Mouse (Mus musculus): ENCODE results near the gene Mrps17. TPM values are rescaled to one million over a fixed set of nuclear protein-coding genes. Genes with fewer than 3 reads are reported as not detected.

Gene Mrps17
- polyA plus RNA-seq (2015; fragmentation: Nextera tagmentation; extraction: Ambion mirVana), result 179 and 229 TPM in 2 replicates

GRCm38 (mm10) chr5:129715326-129715861 lies at the start of gene Mrps17:
Gene Mrps17 (plus strand): TSS chr5:129715497.

GRCm38 (mm10) chr5:129670036-129670458 lies 45.2 kb upstream of the Mrps17 start, which contains the start of gene Zfp11:
Gene Zfp11 (minus strand): TSS chr5:129670099.

GRCm38 (mm10) chr5:129708412-129708811 lies 6.9 kb upstream of the Mrps17 start, which contains the start of gene Sept14:
Gene Sept14 (minus strand): TSS chr5:129708512.

GRCm38 (mm10) chr5:129724834-129725773 lies 9.8 kb downstream of the Mrps17 start, which contains the start of gene Nipsnap2:
Gene Nipsnap2 (plus strand): TSS chr5:129725063.

Other genes starting within 250 kb of the Mrps17 start
- gene Sfswap, start 214.3 kb upstream of the Mrps17 start, polyA plus RNA-seq (2015; fragmentation: Nextera tagmentation; extraction: Ambion mirVana), result 19.5 and 28.2 TPM in 2 replicates
- gene Mmp17, start 131.3 kb upstream of the Mrps17 start, polyA plus RNA-seq (2015; fragmentation: Nextera tagmentation; extraction: Ambion mirVana), result 1.2 and 2.2 TPM in 2 replicates
- gene Zfp11, start 45.4 kb upstream of the Mrps17 start, polyA plus RNA-seq (2015; fragmentation: Nextera tagmentation; extraction: Ambion mirVana), result 1.6 and 2.2 TPM in 2 replicates
- gene Sept14, start 7.0 kb upstream of the Mrps17 start, polyA plus RNA-seq (2015; fragmentation: Nextera tagmentation; extraction: Ambion mirVana), result not detected in 2 replicates
- 96.9 and 145 TPM in 2 replicates for gene Nipsnap2, start 9.6 kb downstream of the Mrps17 start, polyA plus RNA-seq (2015; fragmentation: Nextera tagmentation; extraction: Ambion mirVana)
- gene Psph, start 72.0 kb downstream of the Mrps17 start, polyA plus RNA-seq (2015; fragmentation: Nextera tagmentation; extraction: Ambion mirVana), result 36.9 and 40.3 TPM in 2 replicates
- 57.7 and 68.0 TPM in 2 replicates for gene Sumf2, start 131.5 kb downstream of the Mrps17 start, polyA plus RNA-seq (2015; fragmentation: Nextera tagmentation; extraction: Ambion mirVana)
- gene Chchd2, start 172.0 kb downstream of the Mrps17 start, polyA plus RNA-seq (2015; fragmentation: Nextera tagmentation; extraction: Ambion mirVana), result 1,691 and 2,228 TPM in 2 replicates
- 3.5 and 4.7 TPM in 2 replicates for gene Zbed5, start 180.2 kb downstream of the Mrps17 start, polyA plus RNA-seq (2015; fragmentation: Nextera tagmentation; extraction: Ambion mirVana)
- 0.20 and 0.59 TPM in 2 replicates for gene Phkg1, start 183.1 kb downstream of the Mrps17 start, polyA plus RNA-seq (2015; fragmentation: Nextera tagmentation; extraction: Ambion mirVana)
- gene Nupr1l, start 193.0 kb downstream of the Mrps17 start, polyA plus RNA-seq (2015; fragmentation: Nextera tagmentation; extraction: Ambion mirVana), result 8.0 and 11.9 TPM in 2 replicates
- gene Vkorc1l1, start 226.5 kb downstream of the Mrps17 start, polyA plus RNA-seq (2015; fragmentation: Nextera tagmentation; extraction: Ambion mirVana), result 13.8 and 16.8 TPM in 2 replicates